Comparison of ENCODE assay signal across 8 mouse cellular contexts in genomic region chr8:9772519-9772840, GRCm38 (mm10). TPM values are rescaled to one million over a fixed set of nuclear protein-coding genes. Genes with fewer than 3 reads are reported as not detected.
DNase-seq lines count a peak whose midpoint lies in the region.

No protein-coding gene starts in this region.

- intact Hi-C loops in left cerebral cortex, postnatal 14 days (cut with DNase I) = loop anchor here (2.0 to 5.0 kb wide), 3 partner anchors 160 to 540 kb away; no protein-coding TSS in a partner anchor

- peak; percentile 12 for DNase-seq in adrenal gland, postnatal 14 days
- DNase-seq in adrenal gland, adult 18-20 months (ENCODE audit: low spot score in 2 of 2) = no peak
- peak; percentile 52 for DNase-seq in cerebellum, adult 9-10 months
- peak; percentile 38 to 45 for DNase-seq in frontal cortex, postnatal 36 days (ENCODE audit: low spot score in 2 of 2)
- DNase-seq in left cerebral cortex, postnatal 14 days (ENCODE audit: low spot score in 2 of 2) = peak; percentile 51 to 56
- DNase-seq in retina, postnatal 1 day = peak; percentile 74
- DNase-seq in c-Kit-positive CD71-positive TER-119-positive erythroid progenitor cells, embryonic 14.5 days (ENCODE audit: low spot score) = no peak
- no peak for DNase-seq in B cell, adult 2 months

RNA-seq across cellular contexts. Expression of gene Fam155a, which starts 1.5 kb away (rescaled TPM):
- 7.4 and 9.3 TPM in 2 replicates for total RNA-seq in adrenal gland, postnatal 14 days (2021)
- 1 to 10 TPM; 6.5 to 6.9 TPM for total RNA-seq in adrenal gland, adult 18-20 months (2021)
- total RNA-seq in left cerebral cortex, postnatal 14 days (2021) = 100 to 1,000 TPM in 1 of 2 experiments, 10 to 100 TPM in 1; 93.7 to 104 TPM

Comparison
In these comparisons a context has a peak if more than half of its experiments do, and no peak if none do; other contexts are left out.
1. DNase-seq: peak in adrenal gland, postnatal 14 days (single experiment), cerebellum, adult 9-10 months (single experiment), frontal cortex, postnatal 36 days (2 of 2), left cerebral cortex, postnatal 14 days (2 of 2) and retina, postnatal 1 day (single experiment); none in adrenal gland, adult 18-20 months (0 of 2), c-Kit-positive CD71-positive TER-119-positive erythroid progenitor cells, embryonic 14.5 days (single experiment) and B cell, adult 2 months (0 of 2).